Mouse (Mus musculus) liver, adult 2 months (tissue): ENCODE measurements around the gene Palld. TPM values are rescaled to one million over a fixed set of nuclear protein-coding genes. Genes with fewer than 3 reads are reported as not detected.
A peak's percentile ranks its signal among the peaks of the same experiment; 100 is the strongest.

Experiments used
- DNase-seq: peaks from one replicate; pipeline ENCODE4 v3.0.0-alpha.2; 2011; ENCODE audit warnings: low read depth, low spot score; ENCODE audit errors: extremely low read depth
- H3K27ac ChIP-seq: fragments of 200-500 bp; replicated peaks from 2 replicates; pipeline ENCODE4 v1.5.1; 2012; ENCODE audit warnings: low read depth, mild to moderate bottlenecking, control low read depth, inconsistent platforms, low read length; ENCODE audit not compliant: insufficient read depth
- H3K27me3 ChIP-seq: fragments of 200-500 bp; 2 replicates; pipeline ENCODE4 v1.6.1; 2012; ENCODE audit warnings: mild to moderate bottlenecking, moderate library complexity, low read length, inconsistent platforms; ENCODE audit not compliant: control insufficient read depth, insufficient read depth
- H3K36me3 ChIP-seq: fragments of 200-500 bp; 2 replicates; pipeline ENCODE4 v1.6.1; 2012; ENCODE audit warnings: low read length, inconsistent platforms; ENCODE audit not compliant: control insufficient read depth, insufficient read depth
- H3K4me1 ChIP-seq: fragments of 200-500 bp; 2 replicates; pipeline ENCODE4 v1.6.1; 2011; ENCODE audit warnings: low read length; ENCODE audit not compliant: control insufficient read depth, insufficient read depth
- H3K4me3 ChIP-seq: fragments of 200-500 bp; 2 replicates; pipeline ENCODE4 v1.5.1; 2011; ENCODE audit warnings: low read depth, mild to moderate bottlenecking, control low read depth, low read length, moderate library complexity; ENCODE audit not compliant: insufficient read depth
- H3K79me2 ChIP-seq: fragments of 200-500 bp; 2 replicates; pipeline ENCODE4 v1.6.1; 2012; ENCODE audit warnings: inconsistent platforms, mild to moderate bottlenecking, low read length, moderate library complexity; ENCODE audit not compliant: control insufficient read depth, insufficient read depth
- H3K9ac ChIP-seq: fragments of 200-500 bp; 2 replicates; pipeline ENCODE4 v1.6.1; 2012; ENCODE audit warnings: low read depth, mild to moderate bottlenecking, control low read depth, inconsistent platforms, low read length
- CTCF ChIP-seq: fragments of 200-500 bp; IDR thresholded peaks from 2 replicates; pipeline ENCODE4 v1.5.1; 2011; ENCODE audit warnings: low read depth, low read length, control low read depth
- POLR2A ChIP-seq: fragments of 200-500 bp; IDR thresholded peaks from 2 replicates; pipeline ENCODE4 v1.6.1; 2011; ENCODE audit warnings: low read length, control low read depth; ENCODE audit not compliant: insufficient read depth; ENCODE audit errors: extremely low read depth
- WGBS: fragments of 180-500 bp; shearing (Covaris S2); methylation state at CpG from one replicate; pipeline ENCODE4 v1.1.7; 2018; 5-methylcytosine and 5-hydroxymethylcytosine counted together
- polyA plus RNA-seq: library from polyadenylated mRNA; depleted of rRNA; stranded (reverse); fragments of >200 nt; gene quantifications from 2 replicates; pipeline ENCODE4 v1.2.3, GENCODE M21; 2012
- total RNA-seq: library from RNA; depleted of rRNA; stranded (reverse); fragments of >200 nt; gene quantifications from 2 replicates; pipeline ENCODE4 v1.2.3, GENCODE M21; 2014

Palld gene
- total and polyA plus RNA-seq, 2 experiments = 10.1 to 17.8 TPM

DNA sequence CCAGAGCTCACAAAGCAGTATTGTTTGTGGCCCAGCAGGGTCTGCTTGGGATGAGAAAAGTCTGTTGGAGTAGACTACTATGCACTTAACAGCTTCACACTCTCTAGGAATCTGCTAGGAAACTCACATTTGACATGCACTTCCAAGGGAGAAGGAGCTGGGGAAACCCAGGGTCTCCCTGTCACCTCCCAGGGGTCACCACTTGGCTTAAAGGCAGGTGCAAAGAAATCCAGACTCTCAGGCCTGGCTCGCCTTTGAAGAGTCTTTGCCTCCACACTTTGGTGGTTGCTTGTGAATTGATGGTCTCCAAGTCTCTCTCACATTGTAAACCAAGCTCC, 272.9 kb downstream of the Palld start:
- H3K27me3 ChIP-seq = no peaks in the 10 kb centered on the region
- no peak overlapping the region for H3K9ac ChIP-seq
- peaks cover 8% of the 10 kb centered on the region for H3K4me1 ChIP-seq
- DNase-seq = no peak
- H3K36me3 ChIP-seq = no peaks in the 10 kb centered on the region
- 88% methylated on average over 1 of the region's 1 CpGs for WGBS
- H3K4me3 ChIP-seq = no peak overlapping the region
- H3K79me2 ChIP-seq = no peaks in the 10 kb centered on the region
- TF ChIP-seq POLR2A = no peak
- TF ChIP-seq CTCF = no peak
- H3K27ac ChIP-seq = no peak overlapping the region

DNA sequence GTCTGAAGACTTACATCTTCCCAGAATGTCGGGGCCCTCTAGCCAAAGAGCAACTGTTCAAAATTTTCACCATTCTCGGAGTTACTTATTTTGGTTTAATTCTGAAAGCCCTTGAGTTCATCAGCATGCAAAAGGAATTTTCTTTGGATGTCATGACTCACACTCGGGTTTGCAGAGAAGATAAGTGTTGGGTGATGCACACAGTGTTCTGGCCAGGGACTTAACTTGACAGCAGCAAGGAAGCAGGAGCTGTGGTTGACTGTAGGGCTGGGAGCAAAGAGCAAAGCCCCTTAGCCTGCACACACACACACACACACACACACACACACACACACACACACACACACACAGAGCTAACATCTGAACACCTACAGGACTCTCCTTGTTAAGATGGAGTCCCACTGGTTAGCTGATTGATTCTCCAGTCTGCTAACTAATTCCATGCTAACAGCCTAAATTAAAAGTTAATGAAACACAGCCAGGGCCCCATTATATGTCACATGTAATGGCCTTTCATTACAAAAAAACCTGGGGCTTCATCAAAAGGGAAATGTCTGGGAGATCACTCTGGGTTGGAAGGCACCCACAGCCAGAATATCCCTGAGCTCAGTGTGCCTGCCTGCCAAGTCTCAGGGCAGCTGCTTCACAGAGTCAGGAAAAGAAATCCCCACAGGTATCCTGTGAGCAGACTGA, 273.4 kb downstream of the Palld start:
- no peaks in the 10 kb centered on the region for H3K79me2 ChIP-seq
- H3K9ac ChIP-seq = no peak overlapping the region
- no peak for TF ChIP-seq POLR2A
- TF ChIP-seq CTCF = no peak
- H3K27me3 ChIP-seq = no peaks in the 10 kb centered on the region
- no peak overlapping the region for H3K27ac ChIP-seq
- no peaks in the 10 kb centered on the region for H3K36me3 ChIP-seq
- no peak for DNase-seq
- no peak overlapping the region for H3K4me3 ChIP-seq
- H3K4me1 ChIP-seq = peaks cover 5% of the 10 kb centered on the region; the same call in 1 of the 2 replicates
- WGBS = 85% methylated on average over 3 of the region's 3 CpGs

DNA sequence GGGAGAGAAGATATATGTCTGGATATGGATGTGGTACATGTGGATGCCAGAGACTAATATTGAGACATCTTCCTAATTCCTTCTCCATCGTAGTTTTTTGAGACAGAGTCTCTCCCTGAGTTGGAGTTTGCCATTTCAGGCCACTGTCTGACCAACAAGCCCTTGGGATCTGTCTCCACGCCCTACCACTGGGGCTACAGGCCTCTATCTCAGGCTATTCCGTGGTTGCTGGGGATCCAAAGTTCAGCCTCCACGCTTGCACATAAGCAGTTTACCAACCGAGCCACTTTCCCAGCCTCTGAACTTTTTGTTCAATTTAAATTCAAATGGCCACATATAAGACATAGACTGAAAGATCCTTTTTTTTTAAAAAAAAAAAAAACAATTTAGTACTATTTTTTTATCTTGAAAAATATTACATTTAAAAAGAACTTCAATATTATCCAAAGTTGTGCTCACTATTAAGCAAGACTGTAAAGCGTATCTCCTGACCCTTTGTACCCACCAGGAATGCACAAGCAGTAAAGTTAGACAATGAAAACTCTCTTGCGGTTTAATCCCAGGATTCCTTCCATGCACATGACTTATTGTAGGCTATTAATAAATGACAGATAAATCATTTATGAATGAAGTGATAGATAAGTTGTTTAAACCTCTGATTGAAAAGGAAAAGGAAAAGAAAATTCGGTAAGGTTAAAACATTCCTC, 276.1 kb downstream of the Palld start:
- WGBS = 87% methylated on average over 8 of the region's 8 CpGs

DNA sequence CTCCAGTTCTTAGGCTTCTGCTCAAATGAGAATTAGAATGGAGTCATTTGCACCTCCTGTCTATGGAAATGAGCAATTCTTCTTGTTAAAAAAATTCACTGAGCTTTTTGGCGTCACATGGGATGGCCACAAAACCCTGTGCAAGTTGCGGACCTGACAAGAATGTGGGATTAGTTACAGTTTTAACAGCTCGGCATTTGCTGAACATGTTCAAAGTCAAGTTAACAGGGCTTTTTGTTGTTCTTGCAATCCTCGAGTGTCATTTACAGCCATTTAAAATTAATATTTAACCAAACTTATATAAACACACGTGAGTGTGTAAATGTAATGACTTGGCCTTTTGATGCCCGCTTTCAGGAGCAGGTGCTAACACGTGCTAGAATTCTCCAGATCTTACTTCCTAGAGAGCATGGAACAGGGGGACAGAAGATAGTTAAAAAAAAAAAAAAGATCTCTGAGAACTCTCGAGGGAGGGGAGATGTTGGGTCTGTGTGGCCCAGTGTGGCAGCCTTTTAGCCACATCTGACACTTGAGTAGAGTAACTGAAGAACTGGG, 276.8 kb downstream of the Palld start:
- TF ChIP-seq CTCF (no peak), POLR2A (no peak)

More for the DNA sequence above, 276.1 kb downstream of the Palld start:
- H3K27ac ChIP-seq = no peak overlapping the region
- no peak for DNase-seq
- no peak overlapping the region for H3K9ac ChIP-seq
- no peaks in the 10 kb centered on the region for H3K36me3 ChIP-seq
- TF ChIP-seq CTCF = no peak
- TF ChIP-seq POLR2A = no peak
- no peaks in the 10 kb centered on the region for H3K27me3 ChIP-seq
- H3K79me2 ChIP-seq = no peaks in the 10 kb centered on the region
- no peaks in the 10 kb centered on the region for H3K4me1 ChIP-seq
- no peak overlapping the region for H3K4me3 ChIP-seq

DNA sequence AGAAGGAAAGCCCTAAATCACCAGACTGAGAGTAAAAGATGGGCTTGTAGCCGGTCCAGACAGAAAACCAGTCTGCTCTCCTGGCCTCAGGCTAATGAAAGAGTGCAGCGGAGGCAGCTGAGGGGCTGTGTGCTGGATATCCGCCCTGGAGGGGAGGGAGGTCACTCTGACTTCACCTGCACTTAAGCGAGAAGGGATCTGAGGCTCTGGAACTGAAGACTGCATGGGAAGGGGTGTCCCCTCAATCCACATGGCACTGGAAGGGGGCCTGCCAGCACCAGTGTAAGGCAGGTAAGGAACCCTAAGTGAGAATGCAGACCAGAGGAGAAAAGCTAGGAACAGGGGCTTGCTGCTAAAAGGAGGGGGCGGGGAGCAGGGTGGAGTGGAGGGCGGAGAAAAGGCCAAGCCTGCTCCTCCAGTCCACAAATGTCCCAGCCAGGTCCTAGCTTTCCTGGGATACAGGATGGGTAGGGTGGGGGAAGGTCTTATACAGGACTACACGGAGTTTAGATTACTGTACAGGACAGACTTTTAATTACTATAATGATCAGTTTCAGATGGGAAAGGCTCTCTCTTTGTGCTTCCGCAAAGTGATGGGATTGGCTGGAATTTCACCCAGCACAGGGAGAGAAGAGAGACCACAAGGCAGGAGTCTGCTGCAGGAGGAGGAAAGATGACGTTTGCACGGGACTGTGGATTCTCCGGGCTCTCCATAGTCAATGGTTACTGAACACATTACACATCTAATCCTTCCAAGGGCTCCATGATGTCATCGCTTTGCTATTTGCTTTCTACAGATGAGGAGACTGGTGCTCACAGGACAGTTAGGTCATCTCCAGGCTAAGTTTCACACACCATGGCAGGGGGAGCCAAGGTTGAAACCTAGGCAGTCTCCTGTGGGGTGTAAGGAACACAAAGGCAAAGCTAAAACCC, 278.7 kb downstream of the Palld start:
- Histone ChIP-seq H3K79me2 (no peaks in the 10 kb centered on the region), H3K36me3 (no peaks in the 10 kb centered on the region), H3K27me3 (no peaks in the 10 kb centered on the region), H3K9ac (no peak overlapping the region), H3K4me1 (no peaks in the 10 kb centered on the region), H3K27ac (no peak overlapping the region), H3K4me3 (no peak overlapping the region)
- TF ChIP-seq CTCF (no peak), POLR2A (no peak)
- WGBS = 82% methylated on average over 12 of the region's 12 CpGs
- no peak for DNase-seq

More for the DNA sequence above, 276.8 kb downstream of the Palld start:
- Histone ChIP-seq H3K4me1 (no peaks in the 10 kb centered on the region), H3K9ac (no peak overlapping the region), H3K4me3 (no peak overlapping the region), H3K79me2 (no peaks in the 10 kb centered on the region), H3K36me3 (no peaks in the 10 kb centered on the region), H3K27ac (no peak overlapping the region), H3K27me3 (no peaks in the 10 kb centered on the region)
- peak; percentile 28 for DNase-seq
- 69% methylated on average over 8 of the region's 8 CpGs for WGBS
